Comparison of ENCODE assay signal across 8 mouse cellular contexts in the genomic region with DNA sequence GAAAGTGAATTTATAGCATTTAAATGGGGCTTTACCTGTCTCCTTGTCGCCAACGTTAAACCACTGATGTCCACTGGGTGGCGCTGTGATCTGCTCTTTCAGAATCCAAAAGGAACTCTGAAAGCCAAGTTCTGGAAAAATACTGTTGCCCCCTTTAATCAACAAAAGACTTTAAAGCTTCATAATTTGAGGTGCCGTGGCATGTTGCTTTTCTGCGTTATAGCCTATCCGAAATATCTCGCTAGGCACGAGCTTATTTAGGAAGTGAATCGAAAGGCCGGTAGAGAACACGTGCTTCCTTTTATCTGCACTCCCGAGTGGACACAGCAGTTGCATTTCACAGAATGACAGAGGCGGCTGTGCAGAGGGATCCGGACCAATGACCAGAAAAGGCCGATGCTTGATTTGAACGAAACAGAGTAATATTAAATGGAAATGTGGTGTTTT. TPM values are rescaled to one million over a fixed set of nuclear protein-coding genes. Genes with fewer than 3 reads are reported as not detected.
DNase-seq lines count a peak whose midpoint lies in the region; ATAC-seq lines count a peak whose summit lies in the region.

No protein-coding gene starts in this region.

- H3K27me3 ChIP-seq in heart, embryonic 11.5 days (ENCODE audit: control insufficient read depth, insufficient read depth, low read length): peaks cover 27% of the 10 kb centered on the region
- peaks cover 3% of the 10 kb centered on the region; the same call in 1 of the 2 replicates for H3K27me3 ChIP-seq in neural tube, embryonic 14.5 days (ENCODE audit: control insufficient read depth, insufficient read depth, low read length)

- H3K4me2 ChIP-seq in heart, embryonic 11.5 days: peak overlapping the region; percentile 57
- peak overlapping the region; percentile 31; the same call in 1 of the 2 replicates for H3K4me2 ChIP-seq in neural tube, embryonic 14.5 days (ENCODE audit: low read depth, low read length)

- no peaks in the 10 kb centered on the region for H3K9me3 ChIP-seq in heart, embryonic 11.5 days (replicated peaks; ENCODE audit: control insufficient read depth, low read length)
- H3K9me3 ChIP-seq in neural tube, embryonic 14.5 days (ENCODE audit: control insufficient read depth, low read length): no peaks in the 10 kb centered on the region

- H3K4me3 ChIP-seq in heart, embryonic 11.5 days (ENCODE audit: low read depth, low read length): peak overlapping the region; percentile 41
- H3K4me3 ChIP-seq in neural tube, embryonic 14.5 days (ENCODE audit: low read depth, low read length): no peak overlapping the region

- WGBS in heart, embryonic 11.5 days (ENCODE audit: insufficient replicate concordance): 12% methylated on average over 16 of the region's 16 CpGs
- whole genome bisulfite sequencing in neural tube, embryonic 14.5 days: 15% methylated on average over 16 of the region's 16 CpGs

- H3K9ac ChIP-seq in heart, embryonic 11.5 days (ENCODE audit: low read depth, low read length): no peak overlapping the region; the same call in 1 of the 2 replicates
- no peak overlapping the region for H3K9ac ChIP-seq in neural tube, embryonic 14.5 days (replicated peaks; ENCODE audit: low read depth, low read length)

- H3K27ac ChIP-seq in heart, embryonic 11.5 days (ENCODE audit: low read depth, low read length): no peak overlapping the region
- no peak overlapping the region for H3K27ac ChIP-seq in neural tube, embryonic 14.5 days (ENCODE audit: low read depth, low read length)

- no peaks in the 10 kb centered on the region for H3K36me3 ChIP-seq in heart, embryonic 11.5 days (ENCODE audit: control insufficient read depth, insufficient read depth, low read length)
- H3K36me3 ChIP-seq in neural tube, embryonic 14.5 days (ENCODE audit: control insufficient read depth, insufficient read depth, low read length): no peaks in the 10 kb centered on the region

- H3K4me1 ChIP-seq in heart, embryonic 11.5 days (ENCODE audit: control insufficient read depth, insufficient read depth, low read length): no peaks in the 10 kb centered on the region; the same call in 1 of the 2 replicates
- H3K4me1 ChIP-seq in neural tube, embryonic 14.5 days (ENCODE audit: control insufficient read depth, insufficient read depth, low read length): no peaks in the 10 kb centered on the region

- no peak for ATAC-seq in heart, embryonic 11.5 days (replicated peaks; ENCODE audit: insufficient number of reproducible peaks, low FRiP score, low TSS enrichment)
- ATAC-seq in neural tube, embryonic 14.5 days (ENCODE audit: low read depth): no peak

- peak; percentile 82 for DNase-seq in CD4-positive, CD25-positive, alpha-beta regulatory T cell, adult 2 months (ENCODE audit: low read depth, low spot score)
- DNase-seq in adrenal gland, adult 18-20 months (ENCODE audit: low spot score in 2 of 2): peak; percentile 63 to 77
- peak; percentile 92 for DNase-seq in embryo, embryonic 10.5 days (ENCODE audit: low spot score)
- DNase-seq in kidney, postnatal 14 days: peak; percentile 74
- peak; percentile 31 to 50 for DNase-seq in lung, adult 18-20 months
- peak; percentile 54 for DNase-seq in thymus, postnatal 25 days

RNA-seq across cellular contexts. Expression of a gene that starts 54.7 kb away (rescaled TPM):
- total RNA-seq in adrenal gland, adult 18-20 months (2021): 1 to 10 TPM; 1.5 to 2.1 TPM
- 62.3 and 66.9 TPM in 2 replicates for polyA plus RNA-seq in heart, embryonic 11.5 days (2014; fragmentation: Nextera tagmentation; extraction: Ambion mirVana)
- 16.0 and 16.5 TPM in 2 replicates for polyA plus RNA-seq in neural tube, embryonic 14.5 days (2014; fragmentation: Nextera tagmentation; extraction: Ambion mirVana)

Comparison
In these comparisons a context has a peak if more than half of its experiments do, and no peak if none do; other contexts are left out.
1. DNase-seq: peak in every context shown above with its lines; median percentile 92 in embryo, embryonic 10.5 days; 82 in CD4-positive, CD25-positive, alpha-beta regulatory T cell, adult 2 months; 74 in kidney, postnatal 14 days; 70 in adrenal gland, adult 18-20 months; 54 in thymus, postnatal 25 days; 40 in lung, adult 18-20 months.